Mouse (Mus musculus) neural tube, embryonic 14.5 days (tissue): ENCODE results near the gene Fkbp4. TPM values are rescaled to one million over a fixed set of nuclear protein-coding genes. Genes with fewer than 3 reads are reported as not detected.
A peak's percentile ranks its signal among the peaks of the same experiment; 100 is the strongest.

Experiments
- ATAC-seq: fragments of 200-750 bp; cut with Nextera tagmentation; 2 replicates; pipeline ENCODE4 v1.8.0; 2017; ENCODE audit warnings: low read depth, mild to moderate bottlenecking, moderate TSS enrichment, moderate library complexity
- H3K27ac ChIP-seq: fragments of 300-500 bp; sonication (generic); 2 replicates; pipeline ENCODE4 v1.5.1; 2014; ENCODE audit warnings: low read depth, mild to moderate bottlenecking, control low read depth, low read length, moderate library complexity, mixed read lengths
- H3K27me3 ChIP-seq: fragments of 300-500 bp; sonication (generic); 2 replicates; pipeline ENCODE4 v1.6.1; 2014; ENCODE audit warnings: low read length; ENCODE audit not compliant: control insufficient read depth, insufficient read depth
- H3K36me3 ChIP-seq: fragments of 300-500 bp; sonication (generic); 2 replicates; pipeline ENCODE4 v1.6.1; 2014; ENCODE audit warnings: low read length, mixed read lengths; ENCODE audit not compliant: control insufficient read depth, insufficient read depth
- H3K4me1 ChIP-seq: fragments of 300-500 bp; sonication (generic); 2 replicates; pipeline ENCODE4 v1.6.1; 2014; ENCODE audit warnings: low read length; ENCODE audit not compliant: control insufficient read depth, insufficient read depth
- H3K4me2 ChIP-seq: fragments of 300-500 bp; sonication (generic); 2 replicates; pipeline ENCODE4 v1.6.1; 2014; ENCODE audit warnings: mild to moderate bottlenecking, low read depth, low read length, control low read depth
- H3K4me3 ChIP-seq: fragments of 300-500 bp; sonication (generic); 2 replicates; pipeline ENCODE4 v1.5.1; 2014; ENCODE audit warnings: low read depth, low read length, control low read depth, mixed read lengths
- H3K9ac ChIP-seq: fragments of 300-500 bp; sonication (generic); replicated peaks from 2 replicates; pipeline ENCODE4 v1.6.1; 2014; ENCODE audit warnings: low read depth, mild to moderate bottlenecking, control low read depth, low read length, mixed read lengths
- H3K9me3 ChIP-seq: fragments of 300-500 bp; sonication (generic); 2 replicates; pipeline ENCODE4 v1.6.1; 2016; ENCODE audit warnings: low read length; ENCODE audit not compliant: control insufficient read depth
- WGBS: fragments of 180-500 bp; shearing (Covaris S2); extraction: QIAGEN DNeasy Blood & Tissue Kit; methylation state at CpG from one replicate; pipeline ENCODE4 v1.1.7; 2014; 5-methylcytosine and 5-hydroxymethylcytosine counted together
- polyA plus RNA-seq: library from polyadenylated mRNA; unstranded; fragments of >200 nt; fragmentation: Nextera tagmentation; extraction: Ambion mirVana; gene quantifications from 2 replicates; pipeline ENCODE4 v1.2.1, GENCODE M21; 2014

Gene Fkbp4
- polyA plus RNA-seq, 1 experiment from 2014 or later: 277 TPM

- ATAC-seq: no peak
- Histone ChIP-seq H3K4me2 (no peak overlapping the region), H3K27ac (no peak overlapping the region), H3K9ac (no peak overlapping the region), H3K4me1 (no peaks in the 10 kb centered on the region), H3K9me3 (no peaks in the 10 kb centered on the region), H3K27me3 (no peaks in the 10 kb centered on the region), H3K4me3 (no peak overlapping the region), H3K36me3 (no peaks in the 10 kb centered on the region)
- WGBS: 89% methylated on average over 4 of the region's 4 CpGs
Observed at GRCm38 (mm10) chr6:128464996-128465395, 26.5 kb upstream of the Fkbp4 start.

- ATAC-seq: no peak
- Histone ChIP-seq H3K9me3 (no peaks in the 10 kb centered on the region), H3K4me2 (no peak overlapping the region), H3K27ac (no peak overlapping the region), H3K36me3 (no peaks in the 10 kb centered on the region), H3K9ac (no peak overlapping the region), H3K4me3 (no peak overlapping the region), H3K4me1 (no peaks in the 10 kb centered on the region), H3K27me3 (no peaks in the 10 kb centered on the region)
Observed at GRCm38 (mm10) chr6:128461606-128462005, 23.1 kb upstream of the Fkbp4 start.

- no peaks in the 10 kb centered on the region for H3K27me3 ChIP-seq
- H3K9me3 ChIP-seq: no peaks in the 10 kb centered on the region
- H3K4me2 ChIP-seq: no peak overlapping the region
- H3K4me1 ChIP-seq: no peaks in the 10 kb centered on the region
- no peak overlapping the region for H3K4me3 ChIP-seq
- H3K27ac ChIP-seq: no peak overlapping the region
- H3K36me3 ChIP-seq: no peaks in the 10 kb centered on the region
- no peak for ATAC-seq
- 83% methylated on average over 14 of the region's 14 CpGs for WGBS
- H3K9ac ChIP-seq: no peak overlapping the region
Observed at GRCm38 (mm10) chr6:128460729-128461503, 22.4 kb upstream of the Fkbp4 start.

- Histone ChIP-seq H3K9ac (no peak overlapping the region), H3K4me1 (no peaks in the 10 kb centered on the region), H3K4me2 (no peak overlapping the region), H3K9me3 (no peaks in the 10 kb centered on the region), H3K27me3 (no peaks in the 10 kb centered on the region), H3K36me3 (no peaks in the 10 kb centered on the region), H3K4me3 (no peak overlapping the region), H3K27ac (no peak overlapping the region)
- no peak for ATAC-seq
- 24% methylated on average over 2 of the region's 2 CpGs for WGBS
Observed at GRCm38 (mm10) chr6:128460321-128460720, 21.8 kb upstream of the Fkbp4 start.

- no peak overlapping the region for H3K9ac ChIP-seq
- H3K4me3 ChIP-seq: no peak overlapping the region
- no peak overlapping the region for H3K4me2 ChIP-seq
- no peaks in the 10 kb centered on the region for H3K4me1 ChIP-seq
- no peak for ATAC-seq
- H3K27me3 ChIP-seq: no peaks in the 10 kb centered on the region
- H3K27ac ChIP-seq: no peak overlapping the region
- no peaks in the 10 kb centered on the region for H3K9me3 ChIP-seq
- H3K36me3 ChIP-seq: no peaks in the 10 kb centered on the region
- 86% methylated on average over 5 of the region's 5 CpGs for WGBS
Observed at GRCm38 (mm10) chr6:128457186-128457585, 18.7 kb upstream of the Fkbp4 start.

GRCm38 (mm10) chr6:128455835-128456605, 17.5 kb upstream of the Fkbp4 start:
- no peak overlapping the region for H3K4me3 ChIP-seq
- 87% methylated on average over 12 of the region's 12 CpGs for WGBS
- no peaks in the 10 kb centered on the region for H3K27me3 ChIP-seq
- H3K9me3 ChIP-seq: no peaks in the 10 kb centered on the region
- no peak for ATAC-seq
- no peak overlapping the region for H3K4me2 ChIP-seq
- no peaks in the 10 kb centered on the region for H3K36me3 ChIP-seq
- no peak overlapping the region for H3K9ac ChIP-seq
- no peak overlapping the region for H3K27ac ChIP-seq
- no peaks in the 10 kb centered on the region for H3K4me1 ChIP-seq

- no peak for ATAC-seq
- no peak overlapping the region for H3K4me3 ChIP-seq
- H3K4me2 ChIP-seq: no peak overlapping the region
- no peak overlapping the region for H3K27ac ChIP-seq
- H3K36me3 ChIP-seq: no peaks in the 10 kb centered on the region
- no peaks in the 10 kb centered on the region for H3K9me3 ChIP-seq
- 95% methylated on average over 5 of the region's 5 CpGs for WGBS
- no peak overlapping the region for H3K9ac ChIP-seq
- H3K27me3 ChIP-seq: no peaks in the 10 kb centered on the region
- no peaks in the 10 kb centered on the region for H3K4me1 ChIP-seq
Observed at GRCm38 (mm10) chr6:128447063-128447462, 8.6 kb upstream of the Fkbp4 start.

- no peak overlapping the region for H3K4me3 ChIP-seq
- no peaks in the 10 kb centered on the region for H3K36me3 ChIP-seq
- no peak overlapping the region for H3K27ac ChIP-seq
- no peak overlapping the region for H3K9ac ChIP-seq
- peak; percentile 84 for ATAC-seq
- no peaks in the 10 kb centered on the region for H3K9me3 ChIP-seq
- WGBS: 16% methylated on average over 14 of the region's 14 CpGs
- no peaks in the 10 kb centered on the region for H3K4me1 ChIP-seq
- H3K27me3 ChIP-seq: no peaks in the 10 kb centered on the region
- H3K4me2 ChIP-seq: peak overlapping the region; percentile 17; the same call in 1 of the 2 replicates
Observed at GRCm38 (mm10) chr6:128445761-128446535, 7.5 kb upstream of the Fkbp4 start.
